Mouse (Mus musculus): ENCODE data around the gene Rhox3g. TPM values are rescaled to one million over a fixed set of nuclear protein-coding genes. Genes with fewer than 3 reads are reported as not detected.

Gene Rhox3g
- not detected for polyA plus RNA-seq (2017; shearing (Covaris generic))

GRCm38 (mm10) chrX:37628512-37628911 lies at the start of gene Rhox3g:
Rhox3g (minus strand) TSS chrX:37628612.

GRCm38 (mm10) chrX:37673177-37673576 lies 44.8 kb upstream of the Rhox3g start, which contains the start of gene Rhox2h:
Rhox2h (minus strand) TSS chrX:37673277.

GRCm38 (mm10) chrX:37668664-37669063 lies 40.3 kb upstream of the Rhox3g start, which contains the start of gene Rhox3h:
Rhox3h (minus strand) TSS chrX:37668764.

GRCm38 (mm10) chrX:37651227-37651626 lies 22.8 kb upstream of the Rhox3g start, which contains the start of gene Rhox4g:
Rhox4g (minus strand) TSS chrX:37651327.

GRCm38 (mm10) chrX:37643370-37643769 lies 15.0 kb upstream of the Rhox3g start, which contains the start of gene Rhox2g:
Rhox2g (minus strand) TSS chrX:37643470.

GRCm38 (mm10) chrX:37607604-37608003 lies 20.8 kb downstream of the Rhox3g start, which contains the start of gene Rhox4f:
Rhox4f (minus strand) TSS chrX:37607704.

GRCm38 (mm10) chrX:37580692-37581091 lies 47.7 kb downstream of the Rhox3g start, which contains the start of gene Rhox3f:
Rhox3f (plus strand) TSS chrX:37580992.

Other genes starting within 250 kb of the Rhox3g start
- not detected for gene Rhox3a2, start 248.6 kb downstream of the Rhox3g start, polyA plus RNA-seq (2017; shearing (Covaris generic))
- not detected for gene Rhox4a2, start 237.8 kb downstream of the Rhox3g start, polyA plus RNA-seq (2017; shearing (Covaris generic))
- not detected for gene Rhox2b, start 216.5 kb downstream of the Rhox3g start, polyA plus RNA-seq (2017; shearing (Covaris generic))
- not detected for gene Rhox4b, start 196.1 kb downstream of the Rhox3g start, polyA plus RNA-seq (2017; shearing (Covaris generic))
- gene Rhox2c, start 174.9 kb downstream of the Rhox3g start, polyA plus RNA-seq (2017; shearing (Covaris generic)): not detected
- not detected for gene Rhox3c, start 170.0 kb downstream of the Rhox3g start, polyA plus RNA-seq (2017; shearing (Covaris generic))
- not detected for gene Rhox4c, start 148.3 kb downstream of the Rhox3g start, polyA plus RNA-seq (2017; shearing (Covaris generic))
- not detected for gene Rhox2d, start 135.2 kb downstream of the Rhox3g start, polyA plus RNA-seq (2017; shearing (Covaris generic))
- gene Rhox4d, start 114.3 kb downstream of the Rhox3g start, polyA plus RNA-seq (2017; shearing (Covaris generic)): not detected
- gene Rhox2e, start 98.2 kb downstream of the Rhox3g start, polyA plus RNA-seq (2017; shearing (Covaris generic)): not detected
- gene Rhox3e, start 86.6 kb downstream of the Rhox3g start, polyA plus RNA-seq (2017; shearing (Covaris generic)): not detected
- gene Rhox4e, start 71.2 kb downstream of the Rhox3g start, polyA plus RNA-seq (2017; shearing (Covaris generic)): 0.61 TPM
- not detected for gene Rhox2f, start 57.2 kb downstream of the Rhox3g start, polyA plus RNA-seq (2017; shearing (Covaris generic))
- gene Rhox3f, start 47.6 kb downstream of the Rhox3g start, polyA plus RNA-seq (2017; shearing (Covaris generic)): not detected
- 0.22 TPM for gene Rhox4f, start 20.9 kb downstream of the Rhox3g start, polyA plus RNA-seq (2017; shearing (Covaris generic))
- not detected for gene Rhox2g, start 14.9 kb upstream of the Rhox3g start, polyA plus RNA-seq (2017; shearing (Covaris generic))
- gene Rhox4g, start 22.7 kb upstream of the Rhox3g start, polyA plus RNA-seq (2017; shearing (Covaris generic)): not detected
- not detected for gene Rhox3h, start 40.2 kb upstream of the Rhox3g start, polyA plus RNA-seq (2017; shearing (Covaris generic))
- not detected for gene Rhox2h, start 44.7 kb upstream of the Rhox3g start, polyA plus RNA-seq (2017; shearing (Covaris generic))
- gene Rhox5, start 176.2 kb upstream of the Rhox3g start, polyA plus RNA-seq (2017; shearing (Covaris generic)): not detected
- gene Rhox6, start 198.3 kb upstream of the Rhox3g start, polyA plus RNA-seq (2017; shearing (Covaris generic)): not detected
- not detected for gene Rhox7a, start 203.1 kb upstream of the Rhox3g start, polyA plus RNA-seq (2017; shearing (Covaris generic))

All from effector memory CD4-positive, alpha-beta T cell, adult 5 months (primary cell).